Mouse (Mus musculus) myocyte (in vitro differentiated cells): ENCODE data around the gene Commd1. TPM values are rescaled to one million over a fixed set of nuclear protein-coding genes. Genes with fewer than 3 reads are reported as not detected.

Experiments
- H3K27me3 ChIP-seq: one replicate; pipeline ENCODE4 v1.6.1; 2011; ENCODE audit not compliant: control insufficient read depth, insufficient read depth, insufficient read length
- H3K36me3 ChIP-seq: one replicate; pipeline ENCODE4 v1.6.1; 2011; ENCODE audit not compliant: control insufficient read depth, insufficient read depth
- H3K4me2 ChIP-seq: one replicate; pipeline ENCODE4 v1.6.1; 2011; ENCODE audit warnings: low read depth, control low read depth
- H3K4me3 ChIP-seq: one replicate; pipeline ENCODE4 v1.5.1; 2011; ENCODE audit warnings: mild to moderate bottlenecking, control low read depth, moderate library complexity
- H3K79me2 ChIP-seq: one replicate; pipeline ENCODE4 v1.6.1; 2011; ENCODE audit not compliant: control insufficient read depth, insufficient read depth
- H3ac ChIP-seq: one replicate; pipeline ENCODE4 v1.6.1; 2011; ENCODE audit not compliant: control insufficient read depth, insufficient read length
- CEBPB ChIP-seq: IDR thresholded peaks from 2 replicates; pipeline ENCODE4 v1.6.1; 2011; ENCODE audit warnings: mild to moderate bottlenecking, moderate library complexity; ENCODE audit not compliant: poor library complexity, insufficient read depth, severe bottlenecking
- E2F4 ChIP-seq: IDR thresholded peaks from one replicate; pipeline ENCODE4 v1.6.1; 2011; ENCODE audit warnings: mild to moderate bottlenecking, control low read depth, moderate library complexity; ENCODE audit not compliant: insufficient read depth
- MAX ChIP-seq: IDR thresholded peaks from one replicate; pipeline ENCODE4 v1.6.1; 2011; ENCODE audit warnings: low read depth, mild to moderate bottlenecking, control low read depth
- MYOD1 ChIP-seq, 3 experiments: IDR thresholded peaks; one replicate each; pipeline ENCODE4 v1.6.1; 2011; ENCODE audit warnings: control low read depth in 2 of 3, low read depth in 2 of 3, mild to moderate bottlenecking in 2 of 3, moderate library complexity in 1 of 3; ENCODE audit not compliant: insufficient read length in 2 of 3, control insufficient read depth in 1 of 3
- MYOG ChIP-seq, 3 experiments: IDR thresholded peaks; one replicate each; pipeline ENCODE4 v1.6.1; 2011; ENCODE audit warnings: control low read depth in 2 of 3, low read depth in 2 of 3, mild to moderate bottlenecking in 2 of 3; ENCODE audit not compliant: insufficient read length in 2 of 3, control insufficient read depth in 1 of 3, insufficient read depth in 1 of 3
- POLR2A ChIP-seq: IDR thresholded peaks from one replicate; pipeline ENCODE4 v1.6.1; 2011; ENCODE audit warnings: low read depth, mild to moderate bottlenecking, control low read depth, moderate library complexity; ENCODE audit not compliant: insufficient read length
- POLR2AphosphoS2 ChIP-seq: IDR thresholded peaks from one replicate; pipeline ENCODE4 v1.6.1; 2011; ENCODE audit warnings: low read depth, control low read depth; ENCODE audit not compliant: insufficient read length
- REST ChIP-seq: IDR thresholded peaks from one replicate; pipeline ENCODE4 v1.6.1; 2011; ENCODE audit warnings: mild to moderate bottlenecking, control low read depth, moderate library complexity; ENCODE audit not compliant: insufficient read depth, insufficient read length
- SRF ChIP-seq: IDR thresholded peaks from one replicate; pipeline ENCODE4 v1.6.1; 2011; ENCODE audit warnings: low read depth; ENCODE audit not compliant: control insufficient read depth, insufficient read length
- TCF12 ChIP-seq: IDR thresholded peaks from one replicate; pipeline ENCODE4 v1.6.1; 2011; ENCODE audit warnings: mild to moderate bottlenecking, control low read depth; ENCODE audit not compliant: poor library complexity, insufficient read depth, severe bottlenecking
- TCF3 ChIP-seq: IDR thresholded peaks from one replicate; pipeline ENCODE4 v1.6.1; 2011; ENCODE audit warnings: low read depth, control low read depth; ENCODE audit not compliant: insufficient read length
- USF1 ChIP-seq: IDR thresholded peaks from one replicate; pipeline ENCODE4 v1.6.1; 2011; ENCODE audit warnings: low read depth, mild to moderate bottlenecking, control low read depth, moderate library complexity
- polyA plus RNA-seq: library from polyadenylated mRNA; unstranded; fragments of >200 nt; fragmentation: generic; extraction: Trizol; gene quantifications from one replicate; pipeline ENCODE4 v1.2.1, GENCODE M21; 2012; ENCODE audit warnings: missing spikeins

Commd1 gene
- polyA plus RNA-seq, 1 experiment, result 174 TPM

GRCm38 (mm10) chr11:22860335-22861227 is 121.6 kb downstream of the Commd1 start, which contains the start of gene B3gnt2:
Gene B3gnt2, minus strand, starts transcription at chr11:22860961.
- H3K79me2 ChIP-seq, result peaks cover 37% of the 10 kb centered on the region
- TF ChIP-seq MAX (no peak), REST (no peak), TCF3 (no peak), POLR2A (no peak), USF1 (no peak), TCF12 (no peak), CEBPB (no peak)
- peak within 1 kb of the TSS; percentile 36 for H3ac ChIP-seq
- peak within 1 kb of the TSS; percentile 99 for H3K4me2 ChIP-seq
- H3K27me3 ChIP-seq, result no peaks in the 10 kb centered on the region
- no peaks in the 10 kb centered on the region for H3K36me3 ChIP-seq
- peak within 1 kb of the TSS; percentile 66 for H3K4me3 ChIP-seq

GRCm38 (mm10) chr11:22859633-22860334 is 122.4 kb downstream of the Commd1 start:
- Histone ChIP-seq H3K36me3 (no peaks in the 10 kb centered on the region), H3K4me3 (peak overlapping the region; percentile 66), H3K79me2 (peaks cover 44% of the 10 kb centered on the region), H3K4me2 (peak overlapping the region; percentile 99), H3K27me3 (no peaks in the 10 kb centered on the region), H3ac (peak overlapping the region; percentile 36)
- TF ChIP-seq USF1, result no peak
- peak in 2 of 3 experiments; percentile 3 to 55 for TF ChIP-seq MYOG (IDR thresholded peaks at IDR 0.05; ENCODE audit: control insufficient read depth in 1 of 3, insufficient read depth in 1 of 3, insufficient read length in 2 of 3, low read depth in 2 of 3)
- TF ChIP-seq SRF, result peak; percentile 89
- no peak for TF ChIP-seq MAX
- TF ChIP-seq POLR2A, result peak; percentile 91
- peak; percentile 48 for TF ChIP-seq E2F4
- no peak for TF ChIP-seq TCF12
- no peak for TF ChIP-seq REST
- peak; percentile 84 for TF ChIP-seq POLR2AphosphoS2
- TF ChIP-seq TCF3, result no peak
- TF ChIP-seq MYOD1 (IDR thresholded peaks at IDR 0.05; ENCODE audit: control insufficient read depth in 1 of 3, insufficient read length in 2 of 3, low read depth in 2 of 3), result peak in 1 of 3 experiments; percentile 49
- TF ChIP-seq CEBPB, result no peak

- Histone ChIP-seq H3K4me3 (peak overlapping the region; percentile 66), H3K79me2 (peaks cover 49% of the 10 kb centered on the region), H3K27me3 (no peaks in the 10 kb centered on the region), H3K36me3 (no peaks in the 10 kb centered on the region), H3ac (peak overlapping the region; percentile 36), H3K4me2 (peak overlapping the region; percentile 80)
- no peak for TF ChIP-seq MYOG (IDR thresholded peaks at IDR 0.05; ENCODE audit: control insufficient read depth in 1 of 3, insufficient read depth in 1 of 3, insufficient read length in 2 of 3, low read depth in 2 of 3)
- TF ChIP-seq SRF, result no peak
Measured at GRCm38 (mm10) chr11:22859301-22859632, 122.9 kb downstream of the Commd1 start.

- peak overlapping the region; percentile 66 for H3K4me3 ChIP-seq
- peak overlapping the region; percentile 80 for H3K4me2 ChIP-seq
- H3K36me3 ChIP-seq, result no peaks in the 10 kb centered on the region
- peak overlapping the region; percentile 36 for H3ac ChIP-seq
- no peaks in the 10 kb centered on the region for H3K27me3 ChIP-seq
- peaks cover 55% of the 10 kb centered on the region for H3K79me2 ChIP-seq
- no peak for TF ChIP-seq E2F4
- TF ChIP-seq CEBPB, result no peak
- TF ChIP-seq TCF12, result no peak
- TF ChIP-seq REST, result no peak
- TF ChIP-seq MYOD1 (IDR thresholded peaks at IDR 0.05; ENCODE audit: control insufficient read depth in 1 of 3, insufficient read length in 2 of 3, low read depth in 2 of 3), result no peak
- no peak for TF ChIP-seq POLR2AphosphoS2
- no peak for TF ChIP-seq SRF
- no peak for TF ChIP-seq MYOG (IDR thresholded peaks at IDR 0.05; ENCODE audit: control insufficient read depth in 1 of 3, insufficient read depth in 1 of 3, insufficient read length in 2 of 3, low read depth in 2 of 3)
- no peak for TF ChIP-seq POLR2A
- TF ChIP-seq TCF3, result no peak
Measured at GRCm38 (mm10) chr11:22858441-22859300, 123.5 kb downstream of the Commd1 start.
